Mouse (Mus musculus) retina, embryonic 14.5 days (tissue): Measurements from ENCODE around the gene Me1.

Experiments used
- DNase-seq: peaks from one replicate; pipeline ENCODE4 v3.0.0-alpha.2; 2015; ENCODE audit warnings: low spot score

The Me1 gene

DNA sequence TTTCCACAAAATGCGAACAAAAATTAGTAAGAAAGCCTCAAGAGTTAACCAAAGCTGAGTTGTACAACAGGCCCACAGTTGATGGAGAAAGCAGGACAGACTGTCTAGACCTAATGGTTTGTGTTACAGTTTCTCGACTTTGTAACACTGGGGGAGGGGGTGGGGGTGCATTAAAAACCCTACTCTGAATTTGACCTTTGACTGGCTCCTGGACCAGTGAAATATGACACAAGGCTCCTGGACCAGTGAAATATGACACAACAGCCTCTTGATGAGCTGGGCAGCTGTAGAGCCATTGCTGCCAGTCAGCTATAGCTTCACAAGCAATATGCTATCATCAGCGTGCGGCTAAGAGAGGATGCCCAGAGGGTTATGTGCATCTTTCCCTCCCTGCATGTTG lies 37.4 kb downstream of the Me1 start:
- no peak for DNase-seq

DNA sequence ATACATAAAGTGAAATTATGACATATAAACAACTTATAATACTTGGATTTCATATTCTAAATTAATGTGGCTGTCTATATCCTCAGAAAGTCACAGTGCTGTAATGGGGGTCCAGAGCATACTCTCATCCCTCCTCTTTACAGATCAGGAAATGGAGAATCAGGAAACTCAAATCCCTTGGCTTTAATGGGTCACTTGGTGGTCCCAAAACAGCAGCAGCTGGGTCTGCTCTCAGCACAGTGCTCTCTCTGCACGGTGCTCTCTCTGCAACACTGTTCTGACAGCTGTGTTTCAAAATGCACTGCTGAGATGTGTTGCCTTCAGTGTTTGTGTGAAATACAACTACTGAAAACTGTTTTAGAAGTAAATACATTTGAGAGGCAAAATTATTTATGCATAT lies 43.6 kb downstream of the Me1 start:
- no peak for DNase-seq

DNA sequence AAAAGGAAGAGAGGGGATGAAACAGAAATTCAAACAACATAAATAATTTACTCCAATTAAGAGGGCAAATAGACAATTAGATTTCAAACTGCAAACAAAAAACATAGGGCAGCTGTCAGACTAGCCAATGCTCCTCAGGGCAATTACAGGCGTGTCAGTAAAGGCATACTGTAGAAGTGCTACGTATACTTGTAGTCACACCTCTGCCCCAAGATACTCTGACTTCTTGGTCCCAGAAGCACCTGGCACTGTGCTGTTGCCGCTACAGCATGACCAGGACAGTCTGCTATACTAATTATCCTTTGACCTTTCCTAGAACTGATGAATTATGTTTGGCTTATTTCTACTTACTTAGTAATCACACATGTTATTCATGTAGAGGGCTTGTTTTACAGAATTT lies 44.5 kb downstream of the Me1 start:
- DNase-seq, result no peak

DNA sequence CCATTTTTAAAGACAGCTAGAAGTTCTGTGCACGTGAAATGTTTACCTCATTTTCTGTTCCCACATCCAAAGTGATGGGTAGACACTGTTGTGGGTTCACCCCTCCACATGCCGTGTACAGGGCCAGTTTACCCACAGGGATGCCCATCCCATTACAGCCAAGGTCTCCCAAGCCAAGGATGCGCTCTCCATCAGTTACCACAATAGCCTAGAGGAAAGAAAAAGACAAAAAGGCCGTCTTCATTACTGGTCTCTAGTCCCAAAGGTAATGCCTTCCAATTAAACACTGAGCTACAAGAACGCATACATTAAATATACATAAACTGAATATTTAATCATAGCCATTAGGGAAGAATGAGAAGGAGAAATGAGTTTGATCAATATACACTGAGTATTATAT lies 44.9 kb downstream of the Me1 start:
- DNase-seq, result no peak

DNA sequence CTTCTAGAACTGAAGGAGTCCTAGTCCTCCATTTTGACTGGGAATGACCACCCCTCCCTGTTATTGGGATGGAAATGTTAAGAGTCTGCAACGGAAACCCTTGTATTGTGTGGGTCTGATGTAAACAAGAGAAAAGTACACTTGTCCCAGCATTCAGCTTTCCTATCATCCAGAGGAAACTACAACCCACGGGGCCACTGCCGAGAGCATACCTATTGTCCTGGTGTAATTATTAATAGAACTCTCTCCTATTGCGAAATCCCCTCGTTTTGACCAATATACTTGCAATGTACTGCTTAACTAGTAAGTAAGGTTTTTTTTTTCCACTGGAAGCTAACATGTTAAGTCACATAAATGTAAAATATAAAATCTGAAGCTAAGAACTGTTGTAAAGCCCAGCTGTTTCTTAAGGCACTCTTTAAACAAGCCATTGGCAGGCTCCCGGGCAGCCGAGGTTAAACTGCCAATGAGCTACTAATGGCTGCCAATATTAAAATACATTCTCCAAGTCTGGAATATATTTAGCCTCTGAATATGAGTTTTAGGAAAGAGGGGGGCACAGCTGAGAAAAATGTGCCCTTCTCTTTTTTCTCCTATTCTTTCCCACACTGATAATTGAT lies 47.7 kb downstream of the Me1 start:
- DNase-seq, result no peak

DNA sequence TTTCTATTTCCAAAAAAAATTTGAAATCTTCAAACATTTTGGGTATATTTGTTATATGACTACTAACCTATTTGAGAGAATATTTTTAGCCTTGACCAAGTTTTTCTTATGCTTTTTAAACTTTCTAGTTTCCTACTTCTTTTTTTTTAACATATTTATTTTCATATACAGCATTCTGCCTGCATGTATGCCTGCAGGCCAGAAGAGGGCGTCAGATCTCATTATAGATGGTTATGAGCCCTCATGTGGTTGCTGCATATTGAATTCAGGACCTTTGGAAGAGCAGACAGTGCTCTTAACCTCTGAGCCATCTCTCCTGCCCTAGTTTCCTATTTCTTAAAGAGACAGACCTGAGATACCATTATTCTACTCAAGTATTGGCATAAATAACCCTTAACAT lies 48.9 kb downstream of the Me1 start:
- no peak for DNase-seq

DNA sequence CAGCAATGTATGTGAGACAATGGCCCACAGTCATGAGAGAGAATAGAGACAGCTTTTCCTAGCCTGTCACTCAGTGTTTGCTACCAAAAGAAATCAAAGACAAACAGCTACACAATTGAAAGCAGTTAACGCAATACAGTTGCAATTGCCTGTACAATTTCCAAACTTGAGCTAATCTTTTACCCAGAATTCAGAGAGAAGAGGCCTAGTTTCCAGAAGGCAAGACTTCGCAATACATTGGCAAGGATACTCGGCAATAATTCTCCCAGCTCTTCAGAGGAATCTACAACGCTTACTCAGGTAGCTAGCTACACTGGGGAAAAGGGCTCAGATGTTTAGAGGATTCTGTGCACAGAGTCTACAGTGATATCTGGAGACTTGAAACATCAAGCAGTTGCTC lies 52.3 kb downstream of the Me1 start:
- no peak for DNase-seq

DNA sequence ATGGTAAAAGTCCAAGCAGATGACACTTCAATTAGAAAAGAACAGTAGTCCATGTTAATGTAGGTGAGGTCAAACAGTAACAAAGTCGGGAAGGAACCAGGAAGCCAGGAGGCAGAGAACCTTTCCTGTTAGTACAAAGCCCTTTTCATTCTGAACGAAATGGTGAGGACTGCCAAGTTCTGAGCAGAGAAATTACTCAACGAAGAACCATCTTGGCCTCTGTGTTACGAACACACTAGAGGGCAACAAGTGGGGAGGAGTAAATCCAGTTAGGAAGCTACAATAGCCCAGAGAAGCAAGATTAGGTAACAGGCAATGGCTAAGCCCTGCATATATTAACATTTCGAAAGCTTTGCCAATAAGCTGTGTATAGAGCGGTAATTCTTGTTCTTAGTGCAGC lies 57.0 kb downstream of the Me1 start:
- no peak for DNase-seq

DNA sequence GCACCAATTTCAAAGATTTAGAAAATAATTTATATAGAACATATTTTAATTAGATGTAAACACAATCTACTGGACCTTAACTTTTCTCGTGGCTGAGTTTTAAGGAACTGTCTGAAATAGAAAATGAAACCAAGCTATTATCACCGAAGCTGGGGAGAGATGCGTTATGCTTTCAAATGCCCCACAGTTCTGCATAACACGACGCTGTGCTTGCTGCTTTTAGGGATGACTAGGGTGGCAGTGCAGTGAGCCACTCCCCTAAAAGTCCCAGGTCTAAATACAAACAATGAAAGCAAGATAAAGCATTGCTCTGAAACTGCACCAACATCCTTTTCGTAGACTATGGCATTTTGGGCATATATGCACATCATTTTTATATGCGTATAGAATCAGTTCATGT lies 64.6 kb downstream of the Me1 start:
- DNase-seq, result no peak

DNA sequence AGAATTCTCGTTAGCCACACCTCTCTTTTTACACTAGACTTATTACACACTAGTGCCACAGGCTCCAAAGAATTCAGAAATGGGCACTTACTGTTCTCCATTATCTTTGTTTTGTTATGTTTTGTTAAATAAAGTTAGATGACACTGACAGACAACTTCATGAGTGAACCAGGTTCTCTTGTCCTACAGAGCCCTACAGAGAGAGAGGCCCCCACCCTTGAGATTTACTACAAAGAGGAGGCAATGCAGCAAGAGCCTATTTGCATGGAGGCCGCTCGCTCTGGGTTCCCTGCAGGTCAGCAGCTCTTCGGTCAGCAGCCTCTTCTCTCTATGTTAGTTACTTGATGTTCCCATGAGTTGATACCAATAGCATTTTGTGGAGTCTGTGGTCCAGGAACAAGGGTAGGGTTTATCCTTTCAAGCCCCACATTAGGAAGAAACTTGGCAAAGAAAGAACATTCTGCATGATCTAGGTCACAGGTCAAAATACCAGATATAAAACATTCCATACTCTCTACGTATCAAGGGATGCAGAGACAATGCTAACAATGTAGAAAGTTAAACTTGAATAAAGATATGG lies 65.3 kb downstream of the Me1 start:
- no peak for DNase-seq

DNA sequence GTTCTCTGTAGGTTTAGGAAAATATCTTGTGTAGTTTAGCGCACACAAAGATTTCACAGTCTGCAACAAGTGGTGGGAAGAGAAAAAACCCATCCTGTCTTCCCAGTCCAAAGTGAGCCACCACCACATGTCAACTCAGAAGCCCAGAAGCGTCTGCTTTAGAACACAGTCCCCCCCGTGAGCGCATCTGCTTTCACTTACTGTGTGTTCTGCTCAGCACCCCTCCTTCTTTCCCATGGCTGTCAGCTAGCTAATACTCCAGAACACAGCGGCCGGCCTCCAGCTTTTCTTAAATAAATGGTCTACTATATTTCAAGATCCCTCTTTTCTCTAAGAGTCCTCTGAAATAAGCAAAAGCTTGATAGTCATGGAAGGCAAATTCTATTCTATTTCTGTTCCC lies 66.4 kb downstream of the Me1 start:
- DNase-seq, result no peak

DNA sequence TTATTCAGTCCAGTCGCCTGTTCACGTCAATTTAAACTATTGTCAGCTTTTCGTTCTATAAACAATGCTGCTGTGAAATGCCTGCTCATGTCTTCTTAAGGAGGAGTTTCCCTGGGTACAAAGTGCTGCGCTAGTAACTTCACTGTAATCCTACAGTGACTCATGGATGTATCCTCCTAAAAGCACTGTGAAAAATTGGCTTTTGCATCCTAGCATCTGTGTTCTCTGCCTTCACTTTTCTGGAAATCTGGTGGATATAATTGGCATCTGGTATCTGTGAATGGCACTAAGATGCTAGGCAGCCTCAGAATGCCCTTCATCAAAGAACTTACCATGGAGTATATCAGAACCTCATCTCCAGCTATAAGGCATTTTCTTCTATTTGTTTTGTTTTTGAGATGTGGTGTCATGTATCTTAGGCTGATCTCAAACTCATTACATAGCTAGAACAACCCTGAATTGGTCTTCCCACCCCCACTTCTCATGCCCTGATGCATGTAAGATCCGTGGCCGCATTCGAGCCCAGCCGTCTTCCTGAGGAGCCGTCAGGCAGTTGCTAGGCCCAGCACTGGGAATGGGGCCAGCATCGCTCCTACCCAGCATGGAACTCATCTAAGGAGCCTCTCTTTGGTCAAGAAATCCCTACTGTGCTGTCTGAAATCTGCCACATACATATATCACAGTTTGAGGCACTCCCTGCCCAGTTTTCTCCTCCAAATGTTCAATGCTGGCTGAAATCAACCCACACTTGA lies 67.8 kb downstream of the Me1 start:
- no peak for DNase-seq

DNA sequence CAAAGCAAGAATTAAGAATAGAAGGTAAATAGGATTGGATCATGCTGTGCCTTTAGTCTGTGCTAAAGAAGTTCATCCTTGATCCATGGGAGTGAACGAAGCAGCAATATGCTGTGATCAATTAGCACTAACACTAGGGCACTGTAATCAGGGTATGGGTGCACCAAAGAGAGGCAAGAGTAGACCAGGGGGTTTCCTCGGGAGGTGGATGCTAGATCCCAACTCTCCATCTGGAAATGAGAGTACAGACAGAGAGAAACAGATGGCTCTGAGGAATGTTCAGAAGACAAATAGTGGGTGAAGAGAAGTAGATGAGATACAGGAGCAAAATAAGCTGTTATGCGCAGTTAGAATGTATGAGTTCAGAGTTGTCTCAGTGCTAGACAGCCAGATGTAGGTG lies 68.8 kb downstream of the Me1 start:
- DNase-seq, result no peak

DNA sequence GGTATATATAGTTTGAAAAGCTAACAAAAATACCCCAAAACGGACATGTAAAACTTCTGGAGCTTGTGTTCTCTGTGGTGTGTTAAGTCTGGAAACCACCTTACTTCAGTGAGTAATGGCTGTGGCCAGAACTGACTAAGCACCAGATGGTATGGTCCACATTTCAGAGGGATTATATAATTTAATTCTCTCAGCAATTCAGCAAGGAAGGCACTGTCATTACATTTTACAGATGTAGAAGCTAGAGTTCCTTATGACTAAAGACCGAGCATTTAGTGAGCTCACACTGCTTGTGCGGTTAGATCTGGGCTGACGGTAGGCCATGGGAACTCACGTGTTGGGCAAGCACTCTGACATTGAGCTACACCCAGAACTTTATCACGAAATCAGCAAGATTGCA lies 71.0 kb downstream of the Me1 start:
- DNase-seq, result no peak

DNA sequence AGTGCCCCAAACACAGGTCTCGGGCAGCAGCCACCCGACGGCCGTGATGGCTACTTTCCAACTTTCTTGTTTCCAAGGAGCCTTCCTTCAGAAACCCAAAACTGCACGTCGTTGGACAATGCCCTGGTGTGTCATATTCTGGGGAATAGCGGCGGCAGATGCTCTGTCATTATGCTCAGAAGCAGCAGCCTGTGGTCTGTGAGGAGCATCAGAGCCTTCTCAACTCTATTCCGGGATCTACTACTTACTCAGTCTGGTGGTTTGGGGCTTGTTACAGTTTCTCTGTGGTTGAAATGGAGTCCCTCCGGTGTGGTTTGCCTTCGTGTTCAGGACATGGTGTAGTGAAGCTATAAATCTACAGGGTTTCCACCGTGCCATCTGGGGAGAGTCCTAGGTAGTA lies 71.7 kb downstream of the Me1 start:
- DNase-seq, result no peak

DNA sequence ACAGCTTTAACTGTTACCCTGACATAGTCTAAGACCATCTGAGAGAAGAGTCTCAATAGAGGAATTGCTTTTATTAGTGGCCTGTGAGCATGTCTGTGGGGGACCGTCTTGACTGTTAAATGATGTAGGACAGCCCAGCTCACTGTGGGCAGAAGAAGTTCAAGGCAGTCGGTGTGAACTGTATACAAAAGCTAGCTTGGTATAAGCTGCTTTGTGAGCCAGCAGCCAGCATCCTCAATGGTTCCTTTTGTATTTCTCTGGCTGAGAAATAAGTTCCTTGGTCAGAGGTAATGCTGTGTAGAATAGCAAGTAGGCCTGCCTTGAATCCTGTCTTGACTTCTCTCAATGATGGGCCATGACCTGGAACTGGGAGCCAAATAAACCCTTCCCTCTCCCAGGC lies 73.7 kb downstream of the Me1 start:
- DNase-seq, result no peak

DNA sequence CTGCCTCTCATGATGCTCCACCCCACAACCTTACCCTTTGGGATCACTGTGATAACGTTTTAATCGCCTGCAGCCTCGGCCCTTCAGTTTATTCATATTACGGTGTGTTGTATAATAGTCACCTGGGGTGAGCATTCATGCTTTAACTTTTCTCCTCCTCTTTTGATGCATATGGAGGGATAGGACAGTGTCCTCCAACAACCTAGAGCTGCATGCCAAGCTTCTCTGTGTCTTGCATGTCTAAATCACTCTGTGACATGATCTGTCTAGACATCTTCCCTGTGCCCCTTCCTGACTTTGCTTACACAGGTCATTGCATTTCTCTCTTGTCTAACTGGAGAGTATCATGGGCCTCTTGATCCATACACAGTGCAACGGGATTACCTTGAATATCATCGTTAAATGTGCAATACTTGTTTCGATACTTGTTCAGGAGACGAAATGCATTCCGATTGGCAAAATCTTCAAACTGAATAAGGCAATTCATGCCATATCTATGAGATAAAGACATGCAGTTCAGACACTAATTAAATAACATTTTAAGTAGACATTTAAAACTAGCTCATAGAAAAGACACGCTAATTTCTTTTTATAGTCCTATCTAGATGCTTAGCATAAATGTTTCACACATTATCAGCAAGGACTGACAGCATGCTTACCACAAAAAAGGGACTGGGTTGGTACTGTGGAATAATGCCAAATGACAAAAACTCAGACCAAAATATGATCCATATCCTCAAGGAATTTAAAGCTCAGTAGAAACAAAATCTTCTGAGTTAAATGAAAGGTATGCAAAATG lies 76.2 kb downstream of the Me1 start:
- DNase-seq, result peak; percentile 43

DNA sequence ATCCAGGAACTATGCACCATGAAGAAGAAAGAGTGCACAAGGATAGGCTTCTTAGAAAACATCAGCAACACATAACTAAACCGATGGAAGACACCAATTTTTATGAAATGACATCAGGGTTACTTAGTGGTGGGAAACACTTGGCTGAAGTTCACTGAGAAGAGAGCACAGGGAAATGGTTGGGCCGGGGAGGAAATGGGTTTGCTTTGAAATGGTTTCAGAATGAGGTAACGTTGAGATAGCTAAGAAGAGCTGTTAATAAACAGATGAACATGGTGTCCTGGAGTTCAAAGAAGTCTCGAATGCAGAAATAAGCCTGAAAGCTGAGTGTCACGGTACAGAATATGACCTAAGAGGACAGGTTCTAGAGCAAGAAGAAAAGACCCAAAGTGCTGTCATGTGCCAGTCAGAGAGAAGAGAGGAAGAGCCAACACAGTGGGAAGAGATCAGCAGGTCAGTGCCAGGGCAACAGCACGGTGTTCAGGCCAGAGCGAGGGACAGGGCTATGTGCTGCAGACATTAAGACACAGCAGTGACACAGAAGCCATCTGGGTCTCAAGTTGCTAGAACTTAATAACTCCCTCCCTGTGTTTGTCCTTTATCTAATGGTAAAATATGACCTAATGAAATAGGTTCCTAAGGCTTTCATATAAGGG lies 77.8 kb downstream of the Me1 start:
- DNase-seq, result no peak

DNA sequence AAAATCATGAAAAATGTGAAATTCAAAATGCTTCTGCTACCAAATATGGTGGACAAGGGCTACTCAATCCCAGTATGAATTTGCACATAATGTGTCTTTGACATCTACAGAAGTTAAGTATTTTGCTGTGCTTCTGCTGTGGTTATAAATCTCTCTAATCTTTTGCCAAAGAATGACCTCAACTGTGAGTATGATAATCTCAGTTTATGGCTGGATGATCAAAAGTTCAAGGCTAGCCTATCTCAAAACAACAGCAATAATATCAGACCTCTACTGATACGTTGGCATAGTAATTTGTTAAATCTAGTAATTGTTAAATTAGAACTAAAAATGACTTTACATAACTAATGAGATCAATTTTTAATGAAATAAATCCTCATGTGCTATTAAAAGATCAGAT lies 80.0 kb downstream of the Me1 start:
- DNase-seq, result no peak

DNA sequence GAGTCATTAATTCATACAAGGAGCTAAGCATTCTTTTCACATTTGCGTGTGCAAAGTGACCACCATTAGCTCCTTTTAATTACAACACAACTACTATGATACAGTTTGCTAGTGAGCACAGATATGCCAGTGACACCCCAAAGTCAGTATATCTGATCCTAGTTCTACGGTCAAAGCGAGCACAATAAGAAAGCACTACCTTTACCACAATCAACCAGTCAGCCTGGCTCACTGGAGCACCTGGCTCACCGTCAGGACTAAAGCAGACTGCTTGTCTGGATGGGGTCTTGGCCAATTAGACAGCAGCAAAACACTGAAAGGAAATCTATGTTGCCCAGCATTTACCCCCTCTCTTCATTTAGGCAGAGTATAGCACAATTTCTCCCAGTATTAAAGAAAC lies 83.7 kb downstream of the Me1 start:
- DNase-seq, result no peak

DNA sequence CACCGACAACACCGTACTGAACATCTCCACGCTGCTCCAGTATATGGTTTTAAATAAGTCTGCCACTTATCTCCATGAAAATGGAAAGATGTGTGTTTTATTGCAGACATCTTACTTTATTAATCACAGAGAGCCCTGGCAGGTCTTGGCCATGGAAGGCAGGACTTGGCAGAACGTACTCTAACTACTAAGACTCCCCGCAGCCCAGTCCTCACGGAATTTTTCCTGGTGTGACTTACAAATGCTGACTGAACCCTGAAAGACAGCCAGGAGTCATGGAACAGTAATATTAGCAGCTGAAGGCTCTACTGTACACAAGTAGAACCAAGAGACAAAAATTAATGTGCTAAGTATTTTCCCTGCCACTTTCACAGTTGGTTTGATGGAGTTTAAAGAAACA lies 90.0 kb downstream of the Me1 start:
- DNase-seq, result no peak

DNA sequence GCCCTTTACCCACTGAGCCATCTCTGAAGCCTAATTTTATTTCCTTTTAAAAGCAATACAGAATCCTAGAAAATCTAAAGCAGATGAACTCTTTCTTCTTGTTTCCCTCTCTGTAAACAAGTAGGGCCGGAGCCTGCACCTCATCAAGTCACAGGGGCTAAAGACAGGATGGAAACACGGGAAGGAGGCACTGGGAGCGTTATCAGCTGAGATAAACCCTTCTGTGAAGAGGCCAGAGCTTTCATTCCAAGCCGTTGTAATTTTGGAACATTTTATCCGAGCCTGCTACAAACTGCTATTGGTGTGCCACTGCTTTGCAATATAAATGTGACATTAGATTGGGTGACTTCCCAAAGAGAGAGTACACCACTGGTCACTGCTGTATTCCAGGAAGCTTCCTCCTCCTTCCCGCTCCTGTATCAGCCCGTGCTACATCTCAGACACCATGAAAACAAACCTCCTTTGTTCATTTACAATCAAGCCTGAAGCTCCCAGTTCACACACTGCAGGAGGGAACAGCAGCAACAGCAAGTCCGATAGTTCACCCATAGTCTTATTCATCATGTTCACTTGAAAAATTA lies 95.9 kb downstream of the Me1 start:
- DNase-seq, result no peak
